Mouse (Mus musculus) left cerebral cortex, adult 18-20 months (tissue): ENCODE measurements at regions not wholly inside any gene's neighbourhood (a gene's known extent, or its start where the extent isn't known, plus 50 kb on each side); places are given as distances from the start of the nearest gene placed in this dataset.

Experiments
- DNase-seq, 2 experiments: peaks; one replicate each; pipeline ENCODE4 v3.0.0; 2021 to 2022; ENCODE audit warnings: low spot score in 2 of 2, mixed read lengths in 1 of 2

DNA sequence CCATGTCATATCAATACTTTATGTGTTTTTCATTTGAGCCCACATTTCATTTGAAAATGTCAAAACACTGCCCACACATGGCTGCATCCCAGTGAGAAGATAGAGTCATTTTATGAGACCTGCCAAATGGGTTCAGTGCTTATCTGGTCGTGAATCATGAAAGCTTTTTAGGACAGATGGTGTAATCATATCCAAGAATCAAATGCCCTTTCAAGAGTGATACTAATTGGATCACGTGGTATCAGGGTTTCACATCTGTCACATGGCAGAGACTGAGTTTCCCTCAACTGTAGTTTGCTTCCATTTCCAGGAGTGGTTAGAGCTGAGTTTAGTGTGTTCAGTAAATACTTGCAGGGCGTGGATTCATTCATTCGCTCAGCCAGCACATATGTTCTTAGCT, 87.2 kb upstream of the Agbl1 start:
- no peak for DNase-seq

DNA sequence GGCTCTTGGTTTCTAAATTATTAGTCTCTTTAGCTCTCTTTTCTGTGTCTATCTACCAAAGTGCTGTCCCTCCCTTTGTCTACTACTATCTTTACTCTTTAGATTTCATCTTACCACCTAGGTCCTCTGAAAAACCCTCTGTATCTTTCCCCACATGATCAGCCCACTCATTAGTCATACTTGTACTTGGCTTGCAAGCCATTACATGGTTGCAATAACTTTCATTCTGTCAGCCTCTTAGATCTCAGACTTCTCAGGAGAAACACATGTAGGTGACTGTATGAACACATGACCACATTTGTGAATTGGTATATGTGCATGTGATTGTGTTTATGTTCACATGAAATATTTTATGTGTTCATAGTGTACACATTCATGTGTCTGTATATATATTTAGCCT, 83.3 kb upstream of the Agbl1 start:
- no peak for DNase-seq

DNA sequence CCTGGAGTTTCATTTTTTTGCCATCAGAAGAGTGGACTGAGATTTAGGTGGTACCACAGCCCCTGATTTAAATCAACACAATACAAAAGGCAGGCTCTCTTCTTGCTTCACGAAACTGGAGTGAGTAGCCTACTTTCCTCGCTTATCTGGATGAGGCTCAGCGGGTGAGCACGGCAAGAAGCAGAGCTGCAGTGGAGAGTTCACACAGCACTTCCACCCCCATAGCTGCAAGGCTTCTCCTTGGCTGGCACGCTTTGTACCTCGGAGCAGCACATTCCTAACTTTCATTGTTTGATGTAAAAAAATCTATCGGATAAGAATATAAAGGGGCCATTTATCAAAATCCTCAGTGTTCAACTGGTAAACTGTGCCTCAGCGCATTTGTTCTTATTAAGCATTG, 72.8 kb upstream of the Agbl1 start:
- DNase-seq = no peak

DNA sequence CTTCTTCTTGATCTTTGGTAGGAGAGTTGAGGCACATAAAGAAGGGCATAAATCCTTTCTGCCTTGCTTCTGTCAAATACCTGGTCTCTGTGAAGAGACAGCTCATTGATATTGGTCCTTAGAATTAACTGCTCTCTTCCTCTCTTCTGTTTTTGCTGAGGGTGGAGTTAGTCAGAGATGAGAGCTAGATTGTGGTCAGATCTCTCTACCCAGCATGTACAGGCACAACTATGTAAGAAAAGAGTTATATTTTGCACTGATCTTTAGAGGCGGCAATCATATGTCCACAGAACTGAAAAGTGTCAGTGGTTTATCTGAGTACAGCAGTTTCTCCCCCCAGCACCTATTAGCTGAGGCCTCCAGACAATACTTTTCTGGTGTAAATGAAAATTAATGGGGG, 65.5 kb upstream of the Agbl1 start:
- DNase-seq = no peak

DNA sequence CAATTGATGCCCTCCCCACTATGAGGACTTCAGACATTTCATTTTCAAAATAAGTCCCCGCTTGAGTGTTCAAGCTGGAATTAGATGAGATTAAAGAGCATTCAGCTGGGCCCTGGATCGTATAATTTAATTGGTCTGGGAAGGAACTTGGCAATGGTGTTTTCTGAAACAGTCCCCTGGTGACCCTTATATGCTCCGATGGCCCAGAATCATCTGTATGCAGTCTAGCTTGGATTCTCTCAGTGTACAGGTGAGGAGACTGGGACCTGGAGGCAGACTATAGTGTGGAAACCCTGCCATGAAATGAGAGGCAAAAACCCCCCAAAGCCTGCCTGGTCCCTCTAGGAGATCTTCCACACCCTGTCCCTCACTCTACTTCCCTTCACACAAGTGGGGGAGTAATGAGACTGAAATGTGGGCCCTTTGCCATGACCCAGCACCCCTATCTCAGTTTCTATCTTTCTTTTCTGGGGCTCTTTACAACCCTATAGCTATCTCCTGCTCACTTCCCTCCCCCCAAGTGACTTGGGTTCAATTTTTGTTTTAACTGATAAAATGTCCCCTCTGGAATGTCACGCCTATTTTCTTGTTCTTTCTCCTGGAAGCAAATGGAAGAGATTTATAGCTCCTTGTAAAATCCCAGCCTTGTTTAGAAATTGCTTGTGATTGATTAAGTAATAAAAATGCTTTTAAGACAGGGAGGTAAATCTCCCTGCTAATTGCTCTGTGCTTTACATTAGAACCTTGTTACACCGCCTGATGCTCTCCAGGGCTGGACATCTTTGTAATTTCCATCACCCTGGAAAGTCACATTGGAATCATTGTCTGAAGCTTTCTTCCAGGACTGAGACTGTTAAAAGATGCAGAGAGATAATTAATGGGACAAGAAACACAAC, 64.7 kb upstream of the Agbl1 start:
- DNase-seq = no peak

DNA sequence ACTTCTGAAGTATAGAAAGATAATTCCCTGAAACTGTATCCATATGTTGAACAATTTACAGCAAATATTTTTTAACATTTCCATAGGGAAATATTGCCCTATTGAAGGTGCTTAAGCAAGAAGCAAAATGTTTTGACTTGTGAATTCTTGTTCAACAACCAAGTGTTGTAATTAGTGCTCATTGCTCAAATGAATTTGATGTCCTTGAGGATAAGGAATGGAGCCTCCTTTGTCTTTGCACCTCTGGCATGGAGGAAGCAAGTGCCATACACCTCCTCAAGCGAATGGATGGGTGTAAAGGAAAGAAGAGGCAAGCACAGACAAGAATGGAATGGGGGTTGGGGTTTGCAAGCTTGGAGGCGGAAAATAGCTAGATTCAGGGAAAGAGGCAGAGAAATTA, 59.2 kb upstream of the Agbl1 start:
- DNase-seq = no peak

DNA sequence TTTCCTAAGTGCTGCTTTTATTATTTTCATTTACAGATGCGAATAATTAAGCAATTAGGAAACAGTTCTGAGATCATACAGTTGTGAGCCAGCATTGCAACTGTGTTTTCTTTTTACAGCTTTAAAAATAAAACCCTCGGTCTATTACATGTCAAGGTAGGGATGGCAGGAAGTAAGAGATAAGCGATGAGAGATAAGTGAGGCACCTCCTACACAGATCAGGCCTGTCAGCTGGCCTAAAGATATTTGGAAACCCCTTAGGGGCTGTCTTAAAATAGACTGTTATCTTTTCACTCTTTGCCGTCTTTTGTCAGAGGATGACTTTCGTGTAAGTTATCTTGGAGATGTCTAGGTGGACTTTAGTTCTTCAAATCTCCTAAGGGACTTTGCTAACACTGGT, 53.5 kb upstream of the Agbl1 start:
- DNase-seq = no peak

DNA sequence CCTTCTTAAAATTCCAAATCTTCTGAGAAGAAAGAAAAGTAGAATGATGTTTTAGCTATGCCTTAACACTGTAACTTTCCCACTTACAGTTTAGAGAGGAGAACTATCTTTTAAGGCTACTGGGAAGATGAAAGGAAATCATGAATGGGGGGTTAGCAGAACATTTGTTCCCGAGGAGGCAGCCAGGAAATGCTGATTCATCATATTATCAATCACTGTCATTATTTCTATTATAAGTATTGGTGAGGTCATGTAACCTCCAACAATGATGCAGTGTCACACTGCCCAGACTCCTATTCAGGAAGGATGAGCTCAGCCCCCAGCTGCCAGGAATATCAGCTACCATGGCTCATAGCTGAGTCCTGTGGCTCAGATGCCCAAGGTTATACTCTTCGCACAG, 52.3 kb upstream of the Agbl1 start:
- no peak for DNase-seq
